Mouse (Mus musculus): ENCODE data around the gene Gsk3b. TPM values are rescaled to one million over a fixed set of nuclear protein-coding genes. Genes with fewer than 3 reads are reported as not detected.
A peak's percentile ranks its signal among the peaks of the same experiment; 100 is the strongest.
"Not testable (repeated sequence)": the region's sequence is repeated elsewhere in the genome, so short reads cannot be mapped to it uniquely, and the experiment has no call there.

Gene Gsk3b
- total RNA-seq, 2 experiments from 2014 or later, result 54.5 to 55.3 TPM

DNA sequence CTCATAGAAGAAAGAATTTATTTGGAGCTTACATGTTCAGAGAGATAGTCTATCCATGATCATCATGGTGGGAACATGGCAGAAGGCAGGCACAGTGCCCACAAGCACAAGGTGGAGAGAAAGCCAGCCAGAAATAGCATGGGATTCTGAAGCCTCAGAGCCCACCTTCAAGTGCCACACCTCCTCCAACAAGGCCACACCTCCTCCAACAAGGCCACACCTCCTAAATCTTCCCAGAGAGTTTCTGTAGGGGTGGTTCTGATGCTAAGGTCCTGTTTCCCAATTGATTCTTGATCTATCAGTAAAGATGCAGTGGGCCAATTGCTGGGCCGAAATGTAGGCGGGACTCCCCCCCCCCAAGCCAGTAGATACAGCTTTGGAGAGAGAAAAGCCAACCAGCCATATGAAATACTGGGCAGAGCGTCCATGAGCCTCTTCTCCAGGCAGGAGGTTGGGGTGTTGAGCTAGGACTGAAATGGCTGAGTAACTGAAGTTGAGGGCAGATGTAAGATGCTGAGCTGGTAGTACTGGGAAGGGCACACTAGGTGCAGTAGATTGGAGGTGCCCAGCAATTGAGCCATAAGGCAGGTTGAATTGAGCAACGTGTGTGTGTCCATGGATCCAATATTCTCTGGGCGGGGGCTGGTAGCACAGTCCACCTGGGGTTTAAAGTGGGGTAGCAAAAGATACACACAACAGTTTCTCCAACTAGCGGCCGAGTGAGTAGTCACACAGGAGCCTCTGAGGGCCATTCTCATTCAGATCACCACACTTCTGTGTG, 76.2 kb downstream of the Gsk3b start:
- DNase-seq, result no peak
- intact Hi-C loops (cut with DNase I), result no loop called here

- intact Hi-C loops (cut with DNase I), result no loop called here
- DNase-seq, result no peak
Observed at GRCm38 (mm10) chr16:38168971-38169370, 80.2 kb downstream of the Gsk3b start.

DNA sequence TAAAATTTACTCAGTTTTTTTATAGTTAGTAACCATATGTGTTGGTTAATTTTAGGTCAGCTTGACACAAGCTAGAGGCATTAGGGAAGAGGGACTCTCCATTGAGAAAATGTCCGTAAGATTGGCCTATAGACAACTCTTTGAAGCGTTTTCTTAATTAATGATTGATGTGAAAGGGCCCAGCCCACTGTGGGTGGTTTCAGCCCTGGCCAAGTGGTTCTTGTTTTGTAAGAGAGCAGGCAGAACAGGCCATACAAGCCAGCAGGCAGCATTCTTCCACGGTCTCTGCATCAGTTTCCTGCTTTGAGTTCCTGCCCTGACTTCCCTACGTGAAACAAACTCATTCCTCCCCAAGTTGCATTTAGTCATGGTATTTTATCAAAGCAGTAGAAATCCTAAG, 90.3 kb downstream of the Gsk3b start:
- no peak for DNase-seq
- intact Hi-C loops (cut with DNase I), result no loop called here

DNA sequence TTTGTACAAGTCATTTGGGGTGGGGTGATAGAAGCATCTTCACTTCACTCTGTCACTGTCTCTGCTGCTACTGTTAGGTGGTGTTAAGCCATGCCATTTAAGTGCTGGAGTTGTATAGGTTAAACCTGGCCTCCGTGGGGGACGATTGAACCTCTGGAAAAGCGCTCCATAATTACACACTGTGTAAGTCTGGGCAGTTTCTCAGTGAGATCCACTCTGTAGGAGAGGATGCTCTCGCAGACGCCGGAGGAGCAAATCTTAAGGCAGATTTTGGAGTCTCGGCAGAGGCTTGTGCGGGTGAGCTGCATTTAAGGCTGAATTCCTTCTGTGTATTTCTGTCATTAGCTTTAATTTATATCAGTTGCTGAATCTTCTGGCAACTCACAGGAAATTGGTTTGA, 92.6 kb downstream of the Gsk3b start:
- intact Hi-C loops (cut with DNase I), result no loop called here
- DNase-seq, result no peak

GRCm38 (mm10) chr16:38184657-38185269, 96.0 kb downstream of the Gsk3b start:
- intact Hi-C loops (cut with DNase I), result loop anchor here (1.0 kb wide), 1 partner anchor 13 kb away; no protein-coding TSS in a partner anchor
- DNase-seq, result no peak

GRCm38 (mm10) chr16:38189952-38190351, 101.2 kb downstream of the Gsk3b start:
- no peak for DNase-seq
- intact Hi-C loops (cut with DNase I), result no loop called here

- intact Hi-C loops (cut with DNase I), result no loop called here
- no peak for DNase-seq
Observed at GRCm38 (mm10) chr16:38190531-38190930, 101.7 kb downstream of the Gsk3b start.

DNA sequence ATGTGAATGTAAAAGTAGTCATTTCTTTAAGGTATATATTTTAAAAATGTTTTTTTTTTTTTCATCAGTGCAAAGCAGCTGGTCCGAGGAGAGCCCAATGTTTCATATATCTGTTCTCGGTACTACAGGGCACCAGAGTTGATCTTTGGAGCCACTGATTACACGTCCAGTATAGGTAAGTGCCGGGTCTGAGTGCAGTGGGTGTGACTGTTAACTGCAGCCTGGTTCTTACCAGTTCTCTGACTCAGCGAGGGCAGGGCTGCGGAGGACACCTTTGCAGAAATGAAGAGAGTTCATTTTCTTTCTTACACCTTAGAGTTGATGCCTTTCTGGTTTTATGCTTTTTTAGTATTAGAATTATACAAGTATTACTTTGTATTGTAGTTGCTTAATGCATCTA, 102.7 kb downstream of the Gsk3b start:
- intact Hi-C loops (cut with DNase I), result no loop called here
- no peak for DNase-seq

DNA sequence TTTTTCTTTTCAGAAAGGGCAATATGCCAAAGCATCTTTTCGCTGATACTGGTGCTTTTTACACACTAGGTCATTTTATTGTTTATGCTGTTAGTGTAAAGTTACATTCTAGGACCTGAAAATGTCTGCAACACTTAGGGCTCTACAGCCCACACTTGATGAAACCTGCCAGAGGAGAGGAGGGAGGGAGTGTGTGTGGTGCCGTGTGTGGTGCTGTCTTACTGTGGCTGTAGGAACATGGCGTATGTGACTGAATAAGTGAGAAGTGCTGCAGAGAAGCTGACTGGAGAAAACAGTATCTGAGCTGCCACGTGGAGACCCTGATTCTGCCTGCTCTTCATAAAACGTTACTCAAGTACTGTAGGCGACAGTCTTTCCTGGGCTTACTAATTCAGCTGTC, 103.8 kb downstream of the Gsk3b start:
- DNase-seq, result no peak
- intact Hi-C loops (cut with DNase I), result no loop called here

DNA sequence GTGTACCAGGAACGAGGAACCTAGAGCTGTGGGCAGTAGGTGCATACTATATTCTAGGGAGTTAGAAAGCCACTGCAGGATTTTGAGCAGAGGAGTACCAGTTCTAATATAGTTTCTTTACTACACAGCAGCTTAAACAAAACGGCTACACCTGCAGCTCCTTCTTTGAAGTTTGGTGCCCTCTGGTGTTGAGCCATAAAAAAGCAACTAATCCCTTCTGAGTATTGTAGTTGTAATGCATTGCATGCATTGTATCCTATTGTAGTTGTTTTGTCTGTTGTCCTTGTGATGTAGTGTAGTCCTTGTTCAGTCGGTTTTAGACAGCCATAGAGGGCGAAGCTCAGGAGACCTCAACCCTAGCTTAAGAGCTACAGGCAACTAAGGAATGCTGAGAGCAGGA, 108.5 kb downstream of the Gsk3b start:
- DNase-seq, result peak; percentile 55 to 79
- intact Hi-C loops (cut with DNase I), result loop anchor here (1.0 to 5.0 kb wide), 3 partner anchors 12 to 510 kb away; no protein-coding TSS in a partner anchor

GRCm38 (mm10) chr16:38205272-38205671, 116.5 kb downstream of the Gsk3b start:
- no peak for DNase-seq
- intact Hi-C loops (cut with DNase I), result no loop called here

GRCm38 (mm10) chr16:38222491-38222890, 133.7 kb downstream of the Gsk3b start:
- DNase-seq; intact Hi-C loops (cut with DNase I): not testable (repeated sequence)

DNA sequence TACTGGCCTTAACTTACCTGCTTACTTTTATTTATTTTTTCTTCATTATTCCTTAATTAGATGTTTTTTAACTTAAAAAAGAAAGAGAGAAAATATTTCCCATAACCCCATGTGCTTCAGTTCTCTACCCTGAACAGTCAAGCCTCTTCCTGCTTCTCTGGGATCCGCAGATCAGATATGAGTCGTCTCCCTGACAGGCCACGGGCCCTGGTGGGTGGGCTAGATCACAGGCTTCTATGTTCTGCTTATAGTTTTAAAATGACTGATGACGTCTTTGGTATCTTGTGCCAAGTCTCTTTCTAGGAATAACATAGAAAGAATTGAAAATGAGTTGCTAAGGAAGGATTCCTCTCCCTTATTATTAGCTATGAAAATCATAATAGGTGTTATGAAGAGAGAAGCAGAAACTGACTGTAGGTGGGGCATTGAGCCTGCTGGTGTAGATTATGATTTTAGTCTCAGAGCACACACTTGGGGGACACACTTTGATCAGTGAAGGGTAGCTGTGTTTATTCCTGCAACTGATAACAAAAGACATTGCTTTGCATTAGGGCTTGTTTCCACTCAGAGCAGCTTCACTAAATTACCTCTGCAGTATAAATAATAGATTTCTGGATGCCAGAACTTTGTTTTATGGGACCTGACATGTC, 148.3 kb downstream of the Gsk3b start:
- no peak for DNase-seq
- intact Hi-C loops (cut with DNase I), result no loop called here

DNA sequence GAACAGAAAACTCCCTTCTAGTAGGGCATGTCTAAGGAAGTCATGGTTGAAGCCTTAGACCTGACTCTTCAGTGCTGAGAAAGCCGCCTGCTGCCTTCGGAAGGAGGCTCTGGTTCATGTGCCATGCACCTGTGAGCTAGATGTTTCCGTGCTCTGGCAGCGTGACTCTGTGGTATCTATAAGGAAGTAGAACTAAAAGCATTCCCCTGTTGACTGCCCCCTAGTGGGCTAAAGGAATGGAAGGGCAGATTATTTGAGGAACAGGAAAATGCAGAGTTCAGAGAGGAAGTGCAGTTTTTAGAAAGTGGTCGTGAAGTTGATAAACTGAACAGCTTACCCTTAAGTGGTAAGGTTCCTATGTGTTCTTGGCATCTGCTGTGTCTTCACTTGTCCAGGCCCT, 150.9 kb downstream of the Gsk3b start:
- DNase-seq, result peak; percentile 23 to 53
- intact Hi-C loops (cut with DNase I), result no loop called here

DNA sequence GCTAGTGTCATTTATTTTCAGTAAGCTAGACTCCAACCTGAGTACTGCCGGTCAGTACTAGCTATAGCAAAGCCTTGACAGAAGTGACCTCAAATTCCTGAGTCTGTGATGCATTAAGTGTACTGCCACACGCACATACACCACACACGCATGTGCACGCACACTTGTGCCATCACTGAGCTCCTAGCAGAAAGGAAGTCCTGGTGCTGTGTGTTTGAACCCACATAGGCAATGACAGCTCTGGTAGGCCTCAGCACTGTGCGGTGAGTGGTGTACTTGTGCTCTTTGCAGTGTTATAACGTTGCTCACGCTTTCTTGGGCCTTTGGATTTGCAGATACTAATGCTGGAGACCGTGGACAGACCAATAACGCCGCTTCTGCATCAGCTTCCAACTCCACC, 151.4 kb downstream of the Gsk3b start:
- DNase-seq, result no peak
- intact Hi-C loops (cut with DNase I), result no loop called here

DNA sequence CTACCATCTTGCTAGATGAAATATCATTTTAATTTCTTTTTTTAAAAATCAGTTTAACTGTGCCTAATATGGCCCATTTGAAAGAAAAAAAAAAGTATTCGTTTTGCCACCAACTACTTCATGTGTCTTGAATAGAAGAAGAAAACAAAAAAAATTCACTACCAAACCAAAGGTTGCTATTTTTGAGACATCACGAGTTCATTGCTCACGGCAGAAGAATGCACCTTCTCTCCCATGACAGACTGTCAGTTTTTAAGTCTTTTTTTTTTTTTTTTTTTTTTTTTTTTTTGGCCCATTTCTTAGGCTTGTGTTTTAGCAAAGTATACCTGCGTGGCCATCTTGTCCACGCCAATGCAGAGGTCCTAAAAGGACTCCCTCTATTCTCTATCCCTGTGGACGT, 155.3 kb downstream of the Gsk3b start:
- intact Hi-C loops (cut with DNase I), result no loop called here
- DNase-seq, result no peak

- DNase-seq, result no peak
- intact Hi-C loops (cut with DNase I), result no loop called here
Observed at GRCm38 (mm10) chr16:38245379-38245778, 156.6 kb downstream of the Gsk3b start.

DNA sequence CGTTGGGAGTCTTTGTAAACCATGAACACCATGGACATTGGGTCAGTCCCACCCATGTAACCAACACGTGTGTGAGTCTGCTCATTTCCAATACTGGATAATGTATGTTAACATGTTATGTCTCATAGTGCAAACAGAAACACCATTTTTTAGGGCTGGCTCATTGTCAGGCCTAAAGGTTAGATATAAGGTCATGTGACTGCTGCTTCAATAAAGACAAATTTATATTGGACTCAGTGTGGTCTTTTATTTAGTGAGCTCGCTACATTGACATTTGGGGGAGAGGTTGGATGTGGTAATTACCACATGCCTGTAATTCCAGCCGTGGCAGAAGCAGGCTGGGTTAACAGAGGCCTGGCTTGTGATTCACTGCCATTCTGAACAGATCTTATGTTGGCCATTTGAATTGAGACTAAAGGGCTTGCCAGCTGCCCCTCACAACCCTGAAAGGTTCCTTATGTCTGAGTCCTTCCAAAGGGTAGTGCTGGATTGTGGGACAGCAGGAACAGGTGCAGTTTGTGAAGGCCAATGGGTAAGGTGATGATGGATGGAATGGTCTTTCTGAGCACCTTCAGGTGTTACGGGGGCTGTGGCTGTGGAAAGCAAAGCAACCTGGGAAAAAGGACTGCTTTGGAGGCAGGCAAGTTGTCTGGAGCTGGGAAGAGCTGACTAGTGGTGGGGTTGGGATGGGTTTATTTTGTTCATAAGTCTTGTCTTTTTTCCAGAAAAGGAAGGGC, 157.2 kb downstream of the Gsk3b start:
- intact Hi-C loops (cut with DNase I), result no loop called here
- no peak for DNase-seq

DNA sequence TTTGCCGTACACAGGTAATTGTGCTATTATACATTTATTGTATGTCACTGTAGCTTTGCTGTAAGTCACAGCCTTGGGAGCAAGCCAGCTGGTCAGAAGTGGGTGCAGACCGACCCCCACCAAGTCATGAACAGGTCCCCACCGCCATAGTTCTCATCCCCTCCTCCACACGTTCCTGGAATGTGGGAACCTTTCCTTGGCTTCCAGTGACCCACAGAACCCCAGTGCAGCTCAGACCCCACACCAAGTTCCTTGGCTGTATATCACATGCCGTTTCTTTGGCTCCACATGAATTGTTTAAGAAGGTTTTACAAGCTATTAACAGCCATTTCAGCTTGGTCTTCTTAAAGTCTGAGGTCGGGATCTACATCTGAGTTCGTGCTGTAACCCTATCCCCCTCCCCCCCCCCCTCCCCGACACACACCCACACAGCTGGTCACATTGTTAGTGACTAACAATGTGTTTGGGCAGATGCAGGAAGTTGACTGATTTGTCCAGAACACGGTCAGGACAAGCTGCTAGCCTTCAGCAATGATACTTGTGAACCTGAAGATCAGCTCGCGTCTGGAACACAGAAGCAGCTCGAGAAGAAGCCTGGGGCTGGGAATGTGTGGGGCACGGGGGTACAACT, 159.6 kb downstream of the Gsk3b start:
- no peak for DNase-seq
- intact Hi-C loops (cut with DNase I), result no loop called here

DNA sequence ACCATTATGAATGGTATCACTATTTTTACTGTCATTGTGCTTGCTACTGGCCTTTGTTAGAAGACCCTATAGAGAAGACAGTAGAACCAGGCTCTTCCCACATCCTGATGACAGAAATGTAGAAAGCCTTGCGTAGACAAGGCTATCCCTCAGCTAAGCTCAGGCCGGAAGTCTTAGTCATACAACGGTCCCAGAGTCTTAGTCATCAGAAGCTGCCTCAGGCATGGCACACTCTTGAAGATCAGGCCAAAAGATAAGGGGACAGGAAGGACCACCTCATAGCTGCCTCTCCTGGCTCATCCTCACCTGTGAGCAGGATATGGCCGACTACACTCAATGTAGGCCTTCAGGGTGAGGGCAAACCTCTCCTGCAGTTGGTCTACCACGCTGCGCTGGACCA, 161.7 kb downstream of the Gsk3b start:
- no peak for DNase-seq
- intact Hi-C loops (cut with DNase I), result no loop called here

DNA sequence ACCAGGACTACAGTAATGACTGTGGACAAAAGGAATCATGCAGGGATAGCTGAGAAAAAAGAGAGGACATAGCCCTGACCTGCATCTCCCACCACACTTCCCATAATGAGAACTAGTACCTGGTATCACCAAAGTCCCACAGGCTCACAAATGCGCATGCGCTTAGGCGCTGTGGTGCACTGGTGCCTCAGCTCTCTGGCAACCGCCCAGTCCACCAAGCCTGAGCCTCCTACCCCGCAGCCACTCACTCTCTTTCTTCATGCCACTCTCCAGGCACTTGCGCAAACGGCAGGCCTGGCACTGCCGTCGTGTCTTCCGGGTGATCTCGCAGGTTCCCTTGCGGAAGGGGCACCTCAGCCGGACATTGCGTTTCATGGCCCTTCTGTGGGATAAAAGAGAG, 165.2 kb downstream of the Gsk3b start:
- intact Hi-C loops (cut with DNase I), result no loop called here
- no peak for DNase-seq

All from heart, postnatal 14 days (tissue).